Mouse (Mus musculus) brain, embryonic 14.5 days (tissue): ENCODE measurements at regions not wholly inside any gene's neighbourhood (a gene's known extent, or its start where the extent isn't known, plus 50 kb on each side); places are given as distances from the start of the nearest gene placed in this dataset.
A peak's percentile ranks its signal among the peaks of the same experiment; 100 is the strongest.

Experiments used
- DNase-seq: peaks from one replicate; pipeline ENCODE4 v3.0.0-alpha.2; 2011; ENCODE audit warnings: low read depth
- CTCF ChIP-seq: fragments of 200-500 bp; IDR thresholded peaks from 2 replicates; pipeline ENCODE4 v1.5.1; 2012; ENCODE audit warnings: inconsistent platforms, mild to moderate bottlenecking, moderate library complexity, borderline replicate concordance; ENCODE audit not compliant: insufficient read depth, insufficient read length; ENCODE audit errors: extremely low read depth
- POLR2A ChIP-seq: fragments of 200-500 bp; IDR thresholded peaks from 2 replicates; pipeline ENCODE4 v1.6.1; 2012; ENCODE audit warnings: mild to moderate bottlenecking, inconsistent platforms, borderline replicate concordance; ENCODE audit not compliant: poor library complexity, insufficient read depth, insufficient read length, severe bottlenecking; ENCODE audit errors: extremely low read depth

DNA sequence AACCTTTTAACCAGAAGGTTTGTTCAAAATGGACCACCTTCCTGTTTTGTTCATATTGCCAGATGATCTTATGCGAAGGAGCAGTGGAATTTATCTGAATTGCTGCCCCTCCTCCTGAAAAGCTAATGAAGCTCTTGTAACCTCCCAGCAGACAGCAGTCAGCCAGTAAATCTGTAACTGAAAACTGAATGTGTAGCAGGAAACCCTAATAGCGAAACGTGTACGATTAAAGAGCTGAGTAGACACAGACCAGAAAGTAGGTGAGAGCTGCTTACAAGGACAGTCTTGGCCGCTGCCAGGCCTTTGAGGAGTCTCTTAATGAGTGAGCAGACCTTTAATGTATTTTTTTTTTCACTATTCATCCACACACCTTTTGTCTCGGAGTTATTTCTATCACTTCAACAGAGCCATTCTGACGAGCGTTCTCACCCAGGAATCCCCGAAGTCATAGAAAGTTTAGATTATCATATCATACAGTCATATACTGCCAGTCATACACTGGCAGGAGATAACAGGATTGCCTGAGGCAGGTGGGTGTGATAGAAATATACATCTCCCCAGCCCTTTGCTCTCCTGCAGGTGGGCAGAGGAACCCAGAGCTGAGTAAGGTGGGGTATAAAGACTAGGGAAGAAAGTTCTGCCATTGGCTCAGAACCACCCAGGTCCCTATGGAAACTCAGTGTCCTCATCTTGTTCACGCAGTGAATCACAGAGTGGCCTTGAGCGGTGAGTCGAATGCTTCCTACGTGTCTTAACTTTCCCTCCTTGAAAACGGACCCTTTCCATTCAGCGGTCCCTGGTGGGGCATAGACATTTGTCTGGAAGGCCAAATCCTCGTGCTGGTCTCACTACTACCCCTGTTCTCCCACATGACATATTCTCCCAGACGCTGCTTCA lies 72.4 kb upstream of the Prep start:
- TF ChIP-seq POLR2A = no peak
- no peak for TF ChIP-seq CTCF
- DNase-seq = no peak

DNA sequence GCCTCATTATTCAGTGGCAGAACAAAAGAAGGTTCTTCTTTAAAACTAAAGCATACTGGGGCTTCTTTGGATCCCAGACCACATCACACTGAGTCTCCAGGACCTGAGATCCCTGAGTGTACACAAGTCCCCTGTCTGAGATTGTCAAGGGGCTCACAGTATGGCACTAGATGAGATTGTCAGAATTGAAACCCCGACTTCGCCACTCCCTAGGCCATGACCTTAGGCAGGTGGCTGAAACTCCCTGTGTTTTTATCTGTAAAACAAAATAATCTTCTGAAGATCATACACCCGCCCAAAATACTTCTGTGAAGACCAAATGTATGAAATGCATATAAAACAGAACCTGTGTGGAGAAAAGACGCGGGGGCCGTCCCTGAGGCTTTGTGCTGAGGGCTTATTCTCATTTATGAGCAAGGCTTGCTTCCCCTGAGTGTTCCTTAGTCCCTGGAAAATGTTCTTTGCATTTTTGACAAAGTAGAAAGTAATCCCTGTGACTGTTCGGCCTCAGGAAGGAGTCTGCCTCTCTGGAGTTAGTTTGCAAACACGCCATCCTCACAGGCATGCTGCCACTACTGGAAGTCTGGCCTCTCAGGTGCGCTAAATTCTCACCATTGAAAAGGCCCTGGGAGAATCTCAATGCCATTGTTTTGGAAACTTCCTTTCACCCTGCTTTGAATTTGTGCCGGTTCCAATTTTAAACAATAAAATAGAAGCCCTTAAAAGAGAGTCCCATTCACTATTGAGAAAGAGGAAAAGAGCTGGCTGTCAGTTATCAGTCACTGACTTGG lies 73.3 kb upstream of the Prep start:
- no peak for DNase-seq
- TF ChIP-seq POLR2A (no peak), CTCF (no peak)

DNA sequence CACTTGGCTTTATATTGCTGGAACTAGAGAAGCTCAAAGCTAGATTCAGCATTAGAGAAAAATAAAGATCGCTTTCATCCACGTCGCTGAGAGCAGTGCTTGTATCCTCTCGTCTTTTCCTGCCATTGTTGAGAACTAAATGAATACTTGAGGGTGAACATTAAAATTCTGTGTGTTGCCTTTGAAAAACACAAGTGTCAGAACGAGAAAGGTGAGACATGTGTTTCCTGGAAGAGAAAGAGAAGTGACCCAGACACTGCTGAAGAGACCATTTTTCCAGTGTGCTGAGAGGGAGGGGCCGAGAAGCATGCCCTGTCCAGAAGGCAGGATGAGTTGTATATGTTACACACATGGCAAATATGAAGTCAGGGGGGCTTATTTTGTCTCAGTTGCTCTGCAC lies 77.5 kb upstream of the Prep start:
- DNase-seq = no peak
- TF ChIP-seq CTCF (no peak), POLR2A (no peak)

DNA sequence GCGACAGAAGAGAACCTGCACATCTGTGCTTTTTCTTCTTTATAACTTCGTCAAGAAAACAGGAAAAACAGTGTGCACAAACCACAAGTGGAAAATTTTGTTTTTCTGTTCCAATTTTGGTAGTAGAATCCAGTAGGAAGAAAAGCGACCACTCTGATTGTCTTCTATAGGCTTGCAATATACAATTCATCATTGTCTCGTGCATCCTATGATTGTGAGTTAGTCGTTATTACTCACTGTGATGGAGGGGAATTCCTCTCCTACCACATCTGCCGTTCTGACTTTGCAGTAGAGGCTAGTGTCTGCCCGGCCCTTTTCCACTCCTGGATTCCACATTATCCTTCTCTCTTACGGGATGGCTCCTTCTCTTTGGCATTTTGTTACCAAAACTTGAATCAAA lies 78.2 kb upstream of the Prep start:
- DNase-seq = no peak
- TF ChIP-seq CTCF = no peak
- no peak for TF ChIP-seq POLR2A

DNA sequence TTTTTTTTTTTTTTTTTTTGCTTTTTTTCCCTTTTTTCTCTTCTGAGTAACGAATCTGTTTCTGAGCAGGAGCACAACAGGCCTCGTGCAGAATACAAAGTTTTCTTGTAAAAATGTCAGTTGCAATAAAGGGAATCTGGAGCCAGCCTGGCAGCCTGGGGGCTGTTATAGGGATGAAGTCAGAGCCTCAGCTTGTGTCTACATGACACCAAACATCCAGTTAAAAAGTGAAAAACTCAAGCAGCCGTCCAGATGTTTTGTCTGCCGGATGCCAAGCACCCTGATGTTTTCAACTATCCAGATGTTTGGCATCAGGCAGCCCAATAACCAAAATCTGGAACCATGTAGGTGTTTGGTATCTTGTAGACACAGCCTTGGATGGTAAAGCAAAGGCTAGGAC lies 79.4 kb upstream of the Prep start:
- TF ChIP-seq CTCF = no peak
- no peak for TF ChIP-seq POLR2A
- DNase-seq = no peak

DNA sequence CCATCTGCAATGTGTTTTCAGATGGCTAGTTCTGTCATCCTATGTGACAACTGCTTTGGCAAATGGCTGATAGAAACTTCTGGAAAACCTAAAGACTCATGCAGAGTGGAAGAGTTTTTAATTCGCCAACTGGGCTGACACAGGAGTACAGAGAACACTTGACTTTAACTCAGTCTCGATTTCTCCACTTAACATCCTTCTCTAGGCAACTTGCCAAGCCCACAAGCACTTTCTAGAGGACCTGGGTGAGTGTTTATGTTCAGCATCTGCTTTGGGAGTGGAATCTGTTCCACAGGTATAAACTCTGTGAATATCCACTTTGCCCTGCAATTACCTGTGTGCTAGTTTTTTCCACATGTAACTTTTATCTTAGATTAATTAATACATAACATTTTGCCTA lies 85.1 kb upstream of the Prep start:
- no peak for DNase-seq

DNA sequence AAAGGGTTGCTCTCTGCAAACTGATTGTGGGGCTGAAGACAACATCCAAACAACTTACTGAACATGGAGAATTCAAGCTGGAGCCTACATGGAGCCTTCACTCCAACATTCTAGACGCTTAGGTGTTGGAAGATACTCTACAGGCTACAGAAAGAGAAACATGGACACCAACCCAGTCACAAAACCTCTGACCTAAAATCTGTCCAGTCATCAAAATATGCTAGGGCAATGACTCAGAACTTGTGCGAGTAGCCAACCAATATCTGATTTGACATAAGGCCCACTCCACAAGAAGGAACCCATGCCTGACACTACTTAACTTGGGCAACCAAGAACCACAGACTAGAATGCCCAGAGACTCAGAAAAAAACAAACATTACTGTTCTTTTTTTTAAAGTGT lies 90.2 kb upstream of the Prep start:
- no peak for DNase-seq
- TF ChIP-seq CTCF (no peak), POLR2A (no peak)

More for the DNA sequence above, 85.1 kb upstream of the Prep start:
- TF ChIP-seq CTCF (no peak), POLR2A (no peak)

DNA sequence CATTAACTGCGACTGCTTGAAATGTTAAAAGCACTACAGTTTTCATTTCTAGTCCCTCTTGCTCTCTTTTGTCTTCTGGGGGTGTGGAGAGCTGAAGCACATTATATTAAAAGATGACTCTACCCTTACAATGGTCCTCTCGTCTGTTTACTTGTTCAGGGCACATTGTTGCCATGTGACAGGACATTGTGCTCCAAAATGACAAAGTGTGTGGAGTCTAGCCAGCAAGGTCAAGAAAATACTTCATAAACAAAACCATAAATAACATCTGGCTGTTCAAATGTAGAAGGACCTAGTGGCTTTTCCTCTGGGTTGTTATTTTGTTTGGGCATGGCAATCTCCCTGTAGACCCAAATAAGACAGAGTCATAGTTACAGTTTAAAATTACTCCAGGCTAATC lies 95.1 kb upstream of the Prep start:
- no peak for TF ChIP-seq POLR2A
- no peak for TF ChIP-seq CTCF
- no peak for DNase-seq

DNA sequence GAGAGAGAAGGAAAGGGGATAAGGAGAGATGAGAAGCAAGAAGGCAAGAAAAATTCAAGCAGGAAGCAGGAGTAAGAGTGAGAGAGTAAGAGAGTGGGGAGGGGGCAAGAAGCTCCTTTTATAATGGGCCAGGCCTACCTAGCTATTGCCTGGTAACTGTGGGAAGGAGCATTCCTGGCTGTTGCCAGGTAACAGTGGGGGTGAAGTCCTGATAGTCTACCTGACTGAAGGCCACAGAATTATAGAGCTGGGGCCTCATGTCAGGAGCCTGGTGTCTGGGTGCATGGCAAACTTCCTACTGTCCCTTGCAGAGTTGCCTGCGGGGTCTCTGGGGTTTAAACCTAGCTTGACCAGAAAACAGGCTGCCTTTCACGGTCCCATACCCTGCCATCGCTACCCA lies 107.0 kb upstream of the Prep start:
- DNase-seq = no peak
- TF ChIP-seq POLR2A = no peak
- TF ChIP-seq CTCF = no peak

DNA sequence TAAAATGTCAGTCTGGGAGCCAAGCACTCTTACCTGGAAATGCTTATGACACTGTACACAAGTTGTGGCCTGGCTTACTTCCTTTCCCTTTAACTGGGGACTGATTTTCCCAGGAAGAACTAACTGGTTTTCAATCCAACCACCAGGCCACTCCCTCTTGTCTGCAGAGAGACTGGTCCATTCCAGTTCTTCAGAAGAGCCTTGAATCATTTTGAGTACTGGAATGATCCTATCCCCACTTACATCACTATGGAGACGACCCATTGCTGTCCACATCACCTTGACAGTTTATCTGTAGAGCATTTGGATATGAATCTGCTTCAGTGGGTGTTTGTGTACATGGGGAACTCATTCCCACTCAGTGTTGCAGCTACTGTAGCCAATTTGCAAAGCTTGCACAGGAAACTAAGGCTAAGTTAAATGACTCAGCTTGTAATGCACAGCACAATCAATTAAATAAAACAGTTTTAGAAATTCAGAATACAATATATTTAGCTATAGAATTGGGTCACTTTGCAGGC lies 121.7 kb upstream of the Prep start:
- TF ChIP-seq POLR2A (no peak), CTCF (no peak)
- DNase-seq = no peak

DNA sequence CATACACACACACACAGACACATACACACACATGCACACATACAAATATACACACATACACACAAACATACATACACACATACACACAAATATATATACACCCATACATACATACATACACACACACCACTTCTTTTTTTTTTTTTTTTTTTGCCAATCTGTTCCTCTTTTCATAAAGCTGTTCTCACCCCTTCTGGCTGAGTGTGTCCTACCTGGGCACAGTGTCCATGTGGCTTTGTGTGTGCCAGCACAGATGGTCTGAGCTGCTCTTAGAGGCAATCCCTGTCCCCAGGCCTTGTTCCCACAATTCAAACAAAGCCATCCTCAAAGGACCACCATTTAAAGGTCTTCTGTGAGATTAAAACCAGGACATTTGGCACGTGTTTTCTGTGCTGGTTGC lies 127.6 kb upstream of the Prep start:
- DNase-seq = peak; percentile 55
- TF ChIP-seq CTCF (no peak), POLR2A (no peak)
